Mouse (Mus musculus) hindbrain, postnatal 0 days (tissue): ENCODE results near the gene Ankrd35. TPM values are rescaled to one million over a fixed set of nuclear protein-coding genes. Genes with fewer than 3 reads are reported as not detected.
"Not testable (repeated sequence)": the region's sequence is repeated elsewhere in the genome, so short reads cannot be mapped to it uniquely, and the experiment has no call there.

Experiments used
- ATAC-seq: fragments of 200-750 bp; cut with Nextera tagmentation; 2 replicates; pipeline ENCODE4 v1.8.0; 2017; ENCODE audit warnings: mild to moderate bottlenecking, moderate TSS enrichment, moderate library complexity
- DNase-seq: peaks from one replicate; pipeline ENCODE4 v3.0.0-alpha.2; 2015; ENCODE audit warnings: low spot score
- H3K27ac ChIP-seq: fragments of 300-500 bp; sonication (generic); 2 replicates; pipeline ENCODE4 v1.5.1; 2014; ENCODE audit warnings: mild to moderate bottlenecking
- H3K27me3 ChIP-seq: fragments of 300-500 bp; sonication (generic); 2 replicates; pipeline ENCODE4 v1.6.1; 2014; ENCODE audit warnings: low read length, mixed read lengths; ENCODE audit not compliant: insufficient read depth
- H3K36me3 ChIP-seq: fragments of 300-500 bp; sonication (generic); 2 replicates; pipeline ENCODE4 v1.6.1; 2014; ENCODE audit warnings: low read length, mixed read lengths; ENCODE audit not compliant: insufficient read depth
- H3K4me1 ChIP-seq: fragments of 300-500 bp; sonication (generic); 2 replicates; pipeline ENCODE4 v1.6.1; 2014; ENCODE audit warnings: antibody characterized with exemption, low read length, mixed read lengths; ENCODE audit not compliant: insufficient read depth
- H3K4me2 ChIP-seq: fragments of 300-500 bp; sonication (generic); 2 replicates; pipeline ENCODE4 v1.6.1; 2014; ENCODE audit warnings: low read depth, mild to moderate bottlenecking, low read length, moderate library complexity, mixed read lengths
- H3K4me3 ChIP-seq: fragments of 300-500 bp; sonication (generic); 2 replicates; pipeline ENCODE4 v1.5.1; 2014; ENCODE audit warnings: low read length
- H3K9ac ChIP-seq: fragments of 300-500 bp; sonication (generic); replicated peaks from 2 replicates; pipeline ENCODE4 v1.6.1; 2014; ENCODE audit warnings: mild to moderate bottlenecking, low read length, moderate library complexity, mixed read lengths
- H3K9me3 ChIP-seq: fragments of 300-500 bp; sonication (generic); 2 replicates; pipeline ENCODE4 v1.6.1; 2016; ENCODE audit warnings: low read length, mixed read lengths
- CTCF ChIP-seq: IDR thresholded peaks from 2 replicates; pipeline ENCODE4 v1.5.1; 2016; ENCODE audit warnings: antibody characterized with exemption, control low read depth, low read depth
- WGBS: fragments of 180-500 bp; shearing (Covaris S2); extraction: QIAGEN DNeasy Blood & Tissue Kit; methylation state at CpG from one replicate; pipeline ENCODE4 v1.1.7; 2014; 5-methylcytosine and 5-hydroxymethylcytosine counted together
- polyA plus RNA-seq: library from polyadenylated mRNA; unstranded; fragments of >200 nt; fragmentation: Nextera tagmentation; extraction: Ambion mirVana; gene quantifications from 2 replicates; pipeline ENCODE4 v1.2.1, GENCODE M21; 2015
- total RNA-seq: library from RNA; depleted of rRNA; stranded (reverse); fragments of >200 nt; gene quantifications from 2 replicates; pipeline ENCODE4 v1.2.3, GENCODE M21; 2014; rRNA removed

Ankrd35 gene
- total and polyA plus RNA-seq, 2 experiments from 2014 or later: 3.0 to 6.4 TPM

GRCm38 (mm10) chr3:96730785-96731184 lies 60.9 kb downstream of the Ankrd35 start:
- H3K4me3 ChIP-seq: no peak overlapping the region
- WGBS: 60% methylated on average over 5 of the region's 5 CpGs
- DNase-seq (no peak), ATAC-seq (no peak)
- no peaks in the 10 kb centered on the region for H3K27me3 ChIP-seq
- no peak overlapping the region for H3K9ac ChIP-seq
- H3K27ac ChIP-seq: no peak overlapping the region
- no peak overlapping the region for H3K4me2 ChIP-seq
- H3K36me3 ChIP-seq: no peaks in the 10 kb centered on the region
- peaks cover 10% of the 10 kb centered on the region; the same call in 1 of the 2 replicates for H3K4me1 ChIP-seq
- H3K9me3 ChIP-seq: no peaks in the 10 kb centered on the region
- no peak for TF ChIP-seq CTCF

- ATAC-seq (no peak), DNase-seq (no peak)
- 97% methylated on average over 1 of the region's 1 CpGs for WGBS
Measured at GRCm38 (mm10) chr3:96733984-96734383, 64.1 kb downstream of the Ankrd35 start.

GRCm38 (mm10) chr3:96735200-96735599 lies 65.3 kb downstream of the Ankrd35 start:
- Histone ChIP-seq H3K4me1 (no peaks in the 10 kb centered on the region; the same call in 1 of the 2 replicates), H3K4me2 (no peak overlapping the region), H3K27me3 (no peaks in the 10 kb centered on the region), H3K9ac (no peak overlapping the region), H3K4me3 (no peak overlapping the region), H3K9me3 (no peaks in the 10 kb centered on the region), H3K27ac (no peak overlapping the region), H3K36me3 (no peaks in the 10 kb centered on the region)
- no peak for TF ChIP-seq CTCF
- DNase-seq (no peak), ATAC-seq (no peak)
- 77% methylated on average over 2 of the region's 2 CpGs for WGBS

More at GRCm38 (mm10) chr3:96733984-96734383, 64.1 kb downstream of the Ankrd35 start:
- Histone ChIP-seq H3K9me3 (no peaks in the 10 kb centered on the region), H3K4me3 (no peak overlapping the region), H3K9ac (no peak overlapping the region), H3K27me3 (no peaks in the 10 kb centered on the region), H3K27ac (no peak overlapping the region), H3K36me3 (no peaks in the 10 kb centered on the region), H3K4me1 (peaks cover 2% of the 10 kb centered on the region; the same call in 1 of the 2 replicates), H3K4me2 (no peak overlapping the region)
- no peak for TF ChIP-seq CTCF

- Histone ChIP-seq H3K27me3 (no peaks in the 10 kb centered on the region), H3K9me3 (no peaks in the 10 kb centered on the region), H3K9ac (no peak overlapping the region), H3K4me1 (no peaks in the 10 kb centered on the region), H3K36me3 (no peaks in the 10 kb centered on the region), H3K4me3 (no peak overlapping the region), H3K4me2 (no peak overlapping the region), H3K27ac (no peak overlapping the region)
- 38% methylated on average over 1 of the region's 1 CpGs for WGBS
- ATAC-seq: no peak
- no peak for TF ChIP-seq CTCF
- DNase-seq: no peak
Measured at GRCm38 (mm10) chr3:96737013-96737740, 67.2 kb downstream of the Ankrd35 start.

- ATAC-seq (no peak), DNase-seq (peak; percentile 59)
- H3K4me2 ChIP-seq: no peak overlapping the region
- no peaks in the 10 kb centered on the region for H3K27me3 ChIP-seq
- H3K9ac ChIP-seq: no peak overlapping the region
- no peak overlapping the region for H3K27ac ChIP-seq
- no peaks in the 10 kb centered on the region for H3K9me3 ChIP-seq
- H3K4me3 ChIP-seq: no peak overlapping the region
- 77% methylated on average over 1 of the region's 1 CpGs for WGBS
- TF ChIP-seq CTCF: peak; percentile 47
- H3K36me3 ChIP-seq: no peaks in the 10 kb centered on the region
- H3K4me1 ChIP-seq: no peaks in the 10 kb centered on the region
Measured at GRCm38 (mm10) chr3:96737995-96738394, 68.1 kb downstream of the Ankrd35 start.

GRCm38 (mm10) chr3:96740279-96740678 lies 70.3 kb downstream of the Ankrd35 start:
- ATAC-seq: not testable (repeated sequence)

More at GRCm38 (mm10) chr3:96740279-96740678, 70.3 kb downstream of the Ankrd35 start:
- H3K4me2 ChIP-seq, DNase-seq, H3K36me3 ChIP-seq, H3K9ac ChIP-seq, H3K4me1 ChIP-seq, H3K9me3 ChIP-seq, H3K27ac ChIP-seq, H3K27me3 ChIP-seq, H3K4me3 ChIP-seq: not testable (repeated sequence)

Other genes starting within 250 kb of the Ankrd35 start
- gene BC107364, start 217.8 kb upstream of the Ankrd35 start, total RNA-seq: not detected in 2 replicates
- not detected in 2 replicates for gene BC107364, start 217.8 kb upstream of the Ankrd35 start, polyA plus RNA-seq
- 0.78 and 1.9 TPM in 2 replicates for gene Hfe2, start 145.0 kb upstream of the Ankrd35 start, total RNA-seq
- gene Hfe2, start 145.0 kb upstream of the Ankrd35 start, polyA plus RNA-seq: 2.1 and 2.5 TPM in 2 replicates
- gene Txnip, start 112.2 kb upstream of the Ankrd35 start, total RNA-seq: 192 and 222 TPM in 2 replicates
- gene Txnip, start 112.2 kb upstream of the Ankrd35 start, polyA plus RNA-seq: 133 and 148 TPM in 2 replicates
- gene Gm16253, start 93.1 kb upstream of the Ankrd35 start, total RNA-seq: not detected in 2 replicates
- gene Gm16253, start 93.1 kb upstream of the Ankrd35 start, polyA plus RNA-seq: 0.48 and 0.96 TPM in 2 replicates
- 10.7 and 11.2 TPM in 2 replicates for gene Polr3gl, start 76.0 kb upstream of the Ankrd35 start, total RNA-seq
- 31.9 and 32.9 TPM in 2 replicates for gene Polr3gl, start 76.0 kb upstream of the Ankrd35 start, polyA plus RNA-seq
- 26.4 and 29.6 TPM in 2 replicates for gene Ankrd34a, start 73.5 kb upstream of the Ankrd35 start, total RNA-seq
- gene Ankrd34a, start 73.5 kb upstream of the Ankrd35 start, polyA plus RNA-seq: 14.2 and 15.3 TPM in 2 replicates
- gene Lix1l, start 69.0 kb upstream of the Ankrd35 start, total RNA-seq: 45.0 and 48.4 TPM in 2 replicates
- 3.9 and 5.2 TPM in 2 replicates for gene Lix1l, start 69.0 kb upstream of the Ankrd35 start, polyA plus RNA-seq
- 14.9 and 17.0 TPM in 2 replicates for gene Rbm8a, start 40.2 kb upstream of the Ankrd35 start, total RNA-seq
- 114 TPM in 2 replicates for gene Rbm8a, start 40.2 kb upstream of the Ankrd35 start, polyA plus RNA-seq
- 47.1 and 63.9 TPM in 2 replicates for gene Pex11b, start 34.8 kb upstream of the Ankrd35 start, total RNA-seq
- gene Pex11b, start 34.8 kb upstream of the Ankrd35 start, polyA plus RNA-seq: 66.9 and 67.3 TPM in 2 replicates
- gene Gm42957, start 34.7 kb upstream of the Ankrd35 start, total RNA-seq: 0.32 TPM in 1 of 2 replicates, not detected in the other
- 0.15 TPM in 1 of 2 replicates, not detected in the other for gene Gm42957, start 34.7 kb upstream of the Ankrd35 start, polyA plus RNA-seq
- 2.3 and 2.6 TPM in 2 replicates for gene Itga10, start 24.5 kb upstream of the Ankrd35 start, total RNA-seq
- 0.79 and 1.4 TPM in 2 replicates for gene Itga10, start 24.5 kb upstream of the Ankrd35 start, polyA plus RNA-seq
- gene Pias3, start 26.3 kb downstream of the Ankrd35 start, total RNA-seq: 37.5 and 46.1 TPM in 2 replicates
- 41.3 and 44.3 TPM in 2 replicates for gene Pias3, start 26.3 kb downstream of the Ankrd35 start, polyA plus RNA-seq
- gene Nudt17, start 38.4 kb downstream of the Ankrd35 start, total RNA-seq: 13.0 and 13.4 TPM in 2 replicates
- gene Nudt17, start 38.4 kb downstream of the Ankrd35 start, polyA plus RNA-seq: 17.6 and 17.8 TPM in 2 replicates
- 10.9 and 11.7 TPM in 2 replicates for gene Polr3c, start 57.5 kb downstream of the Ankrd35 start, total RNA-seq
- gene Polr3c, start 57.5 kb downstream of the Ankrd35 start, polyA plus RNA-seq: 26.3 and 29.1 TPM in 2 replicates
- gene Rnf115, start 57.5 kb downstream of the Ankrd35 start, total RNA-seq: 47.9 and 53.8 TPM in 2 replicates
- 76.6 and 81.2 TPM in 2 replicates for gene Rnf115, start 57.5 kb downstream of the Ankrd35 start, polyA plus RNA-seq
- gene Pdzk1, start 159.2 kb downstream of the Ankrd35 start, total RNA-seq: 0.05 TPM in 1 of 2 replicates, not detected in the other
- gene Pdzk1, start 159.2 kb downstream of the Ankrd35 start, polyA plus RNA-seq: 0.24 TPM in 1 of 2 replicates, not detected in the other
- gene Cd160, start 159.2 kb downstream of the Ankrd35 start, total RNA-seq: not detected in 2 replicates
- 0.06 and 0.13 TPM in 2 replicates for gene Cd160, start 159.2 kb downstream of the Ankrd35 start, polyA plus RNA-seq
- 1.2 and 2.6 TPM in 2 replicates for gene Gja5, start 234.6 kb downstream of the Ankrd35 start, total RNA-seq
- 1.2 and 1.3 TPM in 2 replicates for gene Gja5, start 234.6 kb downstream of the Ankrd35 start, polyA plus RNA-seq
- 20.4 and 40.3 TPM in 2 replicates for gene Gpr89, start 235.2 kb downstream of the Ankrd35 start, total RNA-seq
- gene Gpr89, start 235.2 kb downstream of the Ankrd35 start, polyA plus RNA-seq: 34.9 and 41.8 TPM in 2 replicates